Mouse (Mus musculus) MEL-GATA-1-ER (cell line): ENCODE measurements around the gene Rln1.

Experiments
- DNase-seq: peaks from one replicate; pipeline ENCODE4 v3.0.0-alpha.2; 2012; ENCODE audit warnings: low read depth; ENCODE audit errors: extremely low read depth

The Rln1 gene

GRCm38 (mm10) chr19:29361468-29362130 is 27.1 kb upstream of the Rln1 start:
- peak; percentile 99 for DNase-seq

GRCm38 (mm10) chr19:29360251-29360650 is 25.8 kb upstream of the Rln1 start:
- peak; percentile 62 for DNase-seq

GRCm38 (mm10) chr19:29356281-29356680 is 21.8 kb upstream of the Rln1 start:
- DNase-seq: no peak

- DNase-seq: peak; percentile 93
Measured at GRCm38 (mm10) chr19:29354895-29355877, 20.7 kb upstream of the Rln1 start.

- DNase-seq: no peak
Measured at GRCm38 (mm10) chr19:29350991-29351390, 16.5 kb upstream of the Rln1 start.

GRCm38 (mm10) chr19:29345636-29346035 is 11.2 kb upstream of the Rln1 start:
- DNase-seq: no peak

GRCm38 (mm10) chr19:29344868-29345267 is 10.4 kb upstream of the Rln1 start:
- DNase-seq: no peak

GRCm38 (mm10) chr19:29342281-29342680 is 7.8 kb upstream of the Rln1 start:
- no peak for DNase-seq

GRCm38 (mm10) chr19:29341029-29341428 is 6.6 kb upstream of the Rln1 start:
- no peak for DNase-seq

GRCm38 (mm10) chr19:29336624-29337023 is 2.2 kb upstream of the Rln1 start:
- DNase-seq: no peak

GRCm38 (mm10) chr19:29326822-29327552 is 7.5 kb downstream of the Rln1 start:
- peak; percentile 45 for DNase-seq

- no peak for DNase-seq
Measured at GRCm38 (mm10) chr19:29326396-29326795, 8.1 kb downstream of the Rln1 start.

- no peak for DNase-seq
Measured at GRCm38 (mm10) chr19:29325852-29326180, 8.7 kb downstream of the Rln1 start.

GRCm38 (mm10) chr19:29325053-29325851 is 9.2 kb downstream of the Rln1 start, which contains the start of gene Insl6:
Insl6 (minus strand) TSS chr19:29325356.
- DNase-seq: peak; percentile 82

- peak; percentile 70 for DNase-seq
Measured at GRCm38 (mm10) chr19:29323416-29324049, 10.9 kb downstream of the Rln1 start.

- no peak for DNase-seq
Measured at GRCm38 (mm10) chr19:29312661-29313060, 21.8 kb downstream of the Rln1 start.

- DNase-seq: no peak
Measured at GRCm38 (mm10) chr19:29311791-29312190, 22.7 kb downstream of the Rln1 start.

- DNase-seq: peak; percentile 25
Measured at GRCm38 (mm10) chr19:29308832-29309231, 25.6 kb downstream of the Rln1 start.

GRCm38 (mm10) chr19:29302119-29302518 is 32.4 kb downstream of the Rln1 start:
- no peak for DNase-seq

GRCm38 (mm10) chr19:29300919-29301318 is 33.6 kb downstream of the Rln1 start:
- DNase-seq: no peak
